Mouse (Mus musculus): Measurements from ENCODE around the gene Fbxw5. TPM values are rescaled to one million over a fixed set of nuclear protein-coding genes. Genes with fewer than 3 reads are reported as not detected.

The Fbxw5 gene
- polyA plus RNA-seq (2012; rRNA removed), result 4.5 and 8.5 TPM in 2 replicates

DNA sequence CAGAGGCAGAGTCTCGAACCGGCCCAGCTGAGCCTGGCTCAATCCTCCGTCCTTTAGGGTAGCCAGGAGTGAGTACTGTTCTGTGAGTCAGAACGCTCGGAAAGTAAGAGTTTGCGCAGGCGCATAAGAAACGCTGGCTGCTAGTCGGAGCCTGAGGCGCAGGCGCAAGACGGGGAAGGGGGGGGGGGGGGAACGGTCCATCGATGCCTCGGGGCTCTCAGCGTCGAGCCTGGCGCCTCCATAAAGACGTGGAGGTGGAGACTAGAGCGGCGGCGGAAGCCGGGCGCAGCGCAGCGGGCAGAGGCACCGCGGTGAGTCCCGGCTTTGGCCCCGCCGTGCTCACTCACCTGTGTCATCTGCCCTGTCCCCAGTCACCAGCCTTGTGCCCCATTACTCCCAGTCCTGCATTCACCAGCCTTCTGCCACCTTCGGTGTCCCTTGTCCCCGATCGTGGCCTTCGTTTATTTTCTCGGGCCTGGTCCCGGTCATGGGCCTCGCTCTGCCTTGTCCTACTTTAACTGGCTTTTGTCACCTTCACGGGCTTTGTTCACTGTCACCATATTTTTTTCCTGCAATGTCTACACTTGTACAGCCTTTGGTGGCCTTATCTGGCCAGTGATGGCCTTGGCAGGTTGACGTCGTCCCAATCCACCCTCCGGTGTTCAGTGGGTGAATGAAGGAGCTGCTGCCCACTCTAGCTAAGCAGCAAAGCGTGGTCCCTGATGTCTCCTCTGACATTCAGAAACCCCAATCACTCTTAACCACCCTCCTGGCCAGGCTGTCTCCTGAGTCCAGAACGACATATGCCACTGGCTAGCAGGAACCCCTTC lies at the start of gene Fbxw5:
TSS of gene Fbxw5 (plus strand) at position 175 of the 830 bp plus-strand sequence.

DNA sequence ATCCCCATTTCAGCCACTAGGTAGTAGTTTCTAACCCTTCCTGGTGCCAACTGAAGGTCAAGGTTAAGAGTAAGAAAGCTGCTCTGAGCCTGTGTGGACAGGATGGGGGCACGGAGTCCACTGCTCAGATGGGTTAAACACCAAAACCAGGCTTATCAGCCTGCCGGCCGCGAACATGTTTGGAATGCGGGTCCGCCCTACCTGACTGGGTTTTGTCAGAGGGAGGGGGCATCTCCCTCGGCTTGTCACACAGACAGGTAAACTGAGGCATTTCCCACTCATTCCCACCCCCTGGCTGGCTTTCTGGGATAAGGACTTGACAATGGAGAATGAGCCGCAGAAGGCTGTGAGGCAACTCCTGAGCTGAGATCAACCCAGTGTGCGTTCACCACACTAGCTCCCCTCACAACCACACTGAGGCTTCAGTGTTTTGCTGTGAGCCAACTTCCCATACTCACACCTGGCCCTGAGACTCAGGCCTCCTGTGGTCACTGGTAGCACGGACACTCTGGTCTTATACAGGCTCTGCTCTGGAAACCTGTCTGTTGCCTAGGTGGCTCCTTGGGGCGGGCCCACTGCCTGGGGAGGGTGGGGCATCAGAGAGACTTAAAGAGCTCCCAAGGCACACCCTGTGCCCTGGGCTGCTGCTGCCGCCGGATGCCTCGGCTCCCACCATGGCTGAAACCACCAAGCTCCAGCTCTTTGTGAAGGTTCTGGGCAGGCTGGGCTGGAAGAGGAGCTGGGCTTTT lies 44.2 kb upstream of the Fbxw5 start, which contains the start of gene Clic3:
TSS of gene Clic3 (plus strand) at position 634 of the 749 bp plus-strand sequence.

DNA sequence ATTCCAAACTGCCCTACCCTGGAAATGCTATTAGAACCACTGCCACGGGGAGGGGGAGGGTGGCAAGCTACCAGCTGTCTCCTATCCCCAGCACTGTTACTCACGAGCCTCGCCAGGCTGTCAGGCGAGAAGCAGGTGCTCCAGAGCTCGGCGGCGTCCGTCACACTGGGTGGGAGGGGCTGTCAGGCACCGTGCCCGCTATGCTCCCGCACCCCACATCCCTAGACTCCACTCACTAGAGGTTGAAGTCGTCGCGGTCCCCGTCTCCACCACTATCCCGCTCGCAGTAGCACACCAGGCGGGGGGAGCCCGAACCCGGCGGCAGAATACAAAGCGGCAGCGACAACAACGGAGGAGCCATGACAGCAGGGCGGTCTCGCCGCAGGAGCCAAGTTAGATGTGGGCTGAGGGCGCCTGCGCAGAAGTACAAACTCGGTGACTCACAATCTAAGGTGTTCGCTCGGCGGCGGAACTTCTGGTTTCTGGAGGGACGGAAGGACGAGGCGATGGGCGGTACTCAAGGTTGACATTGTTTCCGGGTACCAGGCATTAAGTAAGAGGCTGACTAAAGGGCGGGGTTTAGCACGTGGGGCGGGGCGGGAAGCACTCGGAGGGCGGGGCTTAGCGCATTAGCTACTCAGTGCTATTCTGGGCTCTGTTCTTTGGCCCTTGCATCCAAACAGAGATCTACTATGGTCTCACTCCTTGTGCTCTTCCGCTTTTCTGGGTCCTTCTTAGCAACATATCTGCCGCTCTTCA lies 39.8 kb upstream of the Fbxw5 start, which contains the start of gene Paxx:
TSS of gene Paxx (minus strand) at position 544 of the 759 bp plus-strand sequence.

DNA sequence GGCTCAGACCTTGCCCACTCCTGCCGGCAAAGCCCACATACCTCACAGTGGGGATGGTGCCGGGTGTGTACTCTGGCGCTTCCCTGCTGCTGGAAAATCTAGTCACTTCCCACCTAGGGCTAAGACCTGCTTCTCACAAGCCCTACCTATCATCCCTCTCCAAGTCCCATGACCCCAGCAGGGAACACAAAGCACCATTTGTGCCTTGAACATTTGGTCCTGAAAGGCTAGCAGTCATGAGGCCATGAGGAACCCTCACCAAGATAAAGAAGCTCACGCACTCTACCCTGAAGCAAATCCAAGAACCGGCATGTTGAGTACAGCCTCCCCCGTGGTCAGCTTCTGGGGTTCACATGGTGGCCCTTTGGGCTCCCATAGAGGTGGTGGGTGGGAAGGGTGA lies 30.6 kb upstream of the Fbxw5 start, which contains the start of gene Ptgds:
TSS of gene Ptgds (minus strand) at position 78 of the 400 bp plus-strand sequence.

DNA sequence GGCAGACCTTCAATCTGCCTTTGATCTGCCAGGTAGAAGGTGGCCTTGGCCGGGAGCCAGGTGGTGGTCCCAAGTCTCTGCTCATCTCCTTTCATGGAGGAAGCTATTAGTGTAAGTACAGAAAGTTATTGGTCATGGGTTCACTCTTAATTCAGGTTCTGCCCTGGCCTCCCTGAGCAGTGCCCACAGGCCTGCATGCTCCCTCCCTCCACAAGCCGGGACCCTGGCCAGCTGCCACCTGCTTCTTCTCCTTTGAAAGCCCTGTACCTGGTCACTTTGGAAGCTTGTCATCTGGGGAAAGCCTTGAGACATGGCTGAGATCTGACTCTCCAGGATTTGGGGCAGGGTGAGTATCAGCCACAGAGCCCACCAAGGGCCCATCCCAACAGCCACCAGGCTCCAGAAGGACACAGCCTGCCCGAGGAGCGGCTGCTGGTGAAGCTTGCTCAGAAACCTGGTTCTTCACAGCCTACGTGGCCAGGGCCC lies 7.0 kb upstream of the Fbxw5 start, which contains the start of gene Lcn12:
TSS of gene Lcn12 (minus strand) at position 436 of the 486 bp plus-strand sequence.

DNA sequence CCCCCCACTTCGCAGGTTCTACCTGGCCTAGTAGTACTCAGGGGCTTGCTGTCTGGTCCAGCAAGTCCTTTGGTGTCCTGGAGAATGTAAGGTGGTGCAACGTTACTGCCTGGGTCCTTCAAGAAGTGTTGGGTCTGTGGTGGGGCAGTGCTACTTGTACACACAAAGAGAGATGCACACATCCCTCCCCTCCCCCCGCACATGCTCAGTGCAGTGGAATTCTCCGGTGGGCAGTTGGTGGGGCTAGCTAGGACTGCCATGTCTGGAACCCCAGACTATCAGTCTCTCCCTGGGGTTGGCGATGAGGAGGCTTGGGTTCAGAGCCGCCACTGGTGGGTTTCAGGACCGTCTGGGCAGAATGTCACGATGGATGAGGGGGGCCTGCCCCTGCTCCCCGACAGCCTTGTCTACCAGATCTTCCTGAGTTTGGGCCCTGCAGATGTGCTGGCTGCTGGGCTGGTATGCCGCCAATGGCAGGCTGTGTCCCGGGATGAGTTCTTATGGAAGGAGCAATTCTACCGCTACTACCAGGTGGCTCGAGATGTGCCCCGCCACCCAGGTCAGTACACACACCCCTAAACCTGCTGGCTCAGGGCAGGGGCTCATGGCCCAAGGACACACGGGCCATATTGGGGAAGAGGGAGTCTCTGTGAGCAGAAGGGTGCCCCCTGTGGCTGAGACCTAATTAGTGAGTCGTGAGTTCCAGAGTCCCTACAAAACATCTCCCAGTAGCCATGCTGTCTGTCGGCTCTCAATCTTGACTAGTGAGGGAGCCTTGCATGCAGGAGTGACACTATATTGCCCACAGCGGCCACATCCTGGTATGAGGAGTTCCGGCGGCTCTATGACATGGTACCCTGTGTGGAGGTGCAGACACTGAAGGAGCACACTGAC lies 1.3 kb downstream of the Fbxw5 start, which contains the start of gene C8g:
TSS of gene C8g (minus strand) at position 127 of the 894 bp plus-strand sequence.

DNA sequence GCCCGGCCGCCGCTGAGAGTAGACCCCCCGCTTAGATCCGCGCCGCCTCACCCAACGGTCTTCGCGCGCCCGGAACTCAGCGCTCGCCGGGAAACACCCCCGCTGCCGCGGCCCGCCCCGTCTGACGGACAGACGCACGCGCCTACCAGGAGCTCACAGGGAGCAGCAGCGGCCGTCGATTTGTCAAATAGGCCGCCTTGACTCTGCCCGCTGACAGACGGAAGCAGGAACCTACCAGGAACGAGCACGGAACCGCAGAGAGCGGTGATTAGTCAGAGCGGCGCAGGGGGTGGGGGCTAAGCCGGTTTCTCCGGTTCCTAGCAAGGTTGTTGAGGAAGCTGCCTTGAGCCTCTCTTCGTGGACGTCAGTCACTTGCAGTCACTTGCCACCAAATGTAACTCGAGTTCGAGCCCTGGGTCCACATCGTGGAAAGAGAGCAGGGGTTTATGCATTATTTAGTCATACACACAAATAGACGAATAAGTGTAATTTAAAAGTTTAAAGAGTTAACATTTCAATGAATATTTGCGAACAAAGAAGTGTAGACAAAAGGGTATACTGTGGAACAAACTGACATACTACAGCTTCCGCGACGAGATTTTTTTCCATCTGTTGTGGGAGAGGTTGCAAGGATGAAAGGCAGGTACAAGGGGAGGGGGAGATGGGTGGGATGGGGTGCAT lies 46.4 kb downstream of the Fbxw5 start, which contains the start of gene Traf2:
TSS of gene Traf2 (minus strand) at position 130 of the 681 bp plus-strand sequence.

Other genes with a start within 250 kb of the Fbxw5 start
- gene Tmem203, start 245.3 kb upstream of the Fbxw5 start, polyA plus RNA-seq (2012; rRNA removed), result 6.5 and 7.9 TPM in 2 replicates
- 2.0 and 3.1 TPM in 2 replicates for gene Tprn, start 238.1 kb upstream of the Fbxw5 start, polyA plus RNA-seq (2012; rRNA removed)
- 70.9 and 83.9 TPM in 2 replicates for gene Ssna1, start 228.3 kb upstream of the Fbxw5 start, polyA plus RNA-seq (2012; rRNA removed)
- gene Anapc2, start 228.3 kb upstream of the Fbxw5 start, polyA plus RNA-seq (2012; rRNA removed), result 21.4 and 24.9 TPM in 2 replicates
- gene Tmem210, start 212.6 kb upstream of the Fbxw5 start, polyA plus RNA-seq (2012; rRNA removed), result not detected in 2 replicates
- gene Lrrc26, start 210.8 kb upstream of the Fbxw5 start, polyA plus RNA-seq (2012; rRNA removed), result 0.02 TPM in 1 of 2 replicates, not detected in the other
- 0.02 and 0.03 TPM in 2 replicates for gene Grin1, start 181.6 kb upstream of the Fbxw5 start, polyA plus RNA-seq (2012; rRNA removed)
- gene Man1b1, start 168.4 kb upstream of the Fbxw5 start, polyA plus RNA-seq (2012; rRNA removed), result 5.0 and 8.0 TPM in 2 replicates
- 9.5 and 11.0 TPM in 2 replicates for gene Dpp7, start 144.4 kb upstream of the Fbxw5 start, polyA plus RNA-seq (2012; rRNA removed)
- gene Uap1l1, start 135.1 kb upstream of the Fbxw5 start, polyA plus RNA-seq (2012; rRNA removed), result 3.3 and 4.3 TPM in 2 replicates
- gene Sapcd2, start 128.4 kb upstream of the Fbxw5 start, polyA plus RNA-seq (2012; rRNA removed), result 18.3 and 19.0 TPM in 2 replicates
- 0.18 and 0.22 TPM in 2 replicates for gene Entpd2, start 104.9 kb upstream of the Fbxw5 start, polyA plus RNA-seq (2012; rRNA removed)
- gene Npdc1, start 101.4 kb upstream of the Fbxw5 start, polyA plus RNA-seq (2012; rRNA removed), result 3.2 and 3.7 TPM in 2 replicates
- gene Fut7, start 77.5 kb upstream of the Fbxw5 start, polyA plus RNA-seq (2012; rRNA removed), result 0.37 and 0.68 TPM in 2 replicates
- 1.9 and 2.4 TPM in 2 replicates for gene Abca2, start 72.0 kb upstream of the Fbxw5 start, polyA plus RNA-seq (2012; rRNA removed)
- gene Clic3, start 43.9 kb upstream of the Fbxw5 start, polyA plus RNA-seq (2012; rRNA removed), result 0.14 and 0.23 TPM in 2 replicates
- 7.5 and 7.9 TPM in 2 replicates for gene Paxx, start 39.7 kb upstream of the Fbxw5 start, polyA plus RNA-seq (2012; rRNA removed)
- gene Ptgds, start 30.7 kb upstream of the Fbxw5 start, polyA plus RNA-seq (2012; rRNA removed), result 0.21 TPM in 2 replicates
- gene Lcn12, start 6.8 kb upstream of the Fbxw5 start, polyA plus RNA-seq (2012; rRNA removed), result not detected in 2 replicates
- 19.1 and 24.6 TPM in 2 replicates for gene C8g, start 969 bp downstream of the Fbxw5 start, polyA plus RNA-seq (2012; rRNA removed)
- 5.3 and 6.8 TPM in 2 replicates for gene Traf2, start 46.2 kb downstream of the Fbxw5 start, polyA plus RNA-seq (2012; rRNA removed)
- 107 and 113 TPM in 2 replicates for gene Edf1, start 57.1 kb downstream of the Fbxw5 start, polyA plus RNA-seq (2012; rRNA removed)
- gene Mamdc4, start 74.1 kb downstream of the Fbxw5 start, polyA plus RNA-seq (2012; rRNA removed), result 6.2 and 6.3 TPM in 2 replicates
- gene Phpt1, start 74.5 kb downstream of the Fbxw5 start, polyA plus RNA-seq (2012; rRNA removed), result 32.3 and 33.8 TPM in 2 replicates
- 0.02 and 0.06 TPM in 2 replicates for gene Ajm1, start 81.0 kb downstream of the Fbxw5 start, polyA plus RNA-seq (2012; rRNA removed)
- gene Rabl6, start 107.8 kb downstream of the Fbxw5 start, polyA plus RNA-seq (2012; rRNA removed), result 20.4 and 22.4 TPM in 2 replicates
- not detected in 2 replicates for gene Ccdc183, start 116.9 kb downstream of the Fbxw5 start, polyA plus RNA-seq (2012; rRNA removed)
- 9.5 and 10.0 TPM in 2 replicates for gene Tmem141, start 121.3 kb downstream of the Fbxw5 start, polyA plus RNA-seq (2012; rRNA removed)
- 21.6 and 24.9 TPM in 2 replicates for gene Fcna, start 127.3 kb downstream of the Fbxw5 start, polyA plus RNA-seq (2012; rRNA removed)
- not detected in 2 replicates for gene Lcn8, start 152.4 kb downstream of the Fbxw5 start, polyA plus RNA-seq (2012; rRNA removed)
- not detected in 2 replicates for gene Lcn5, start 157.2 kb downstream of the Fbxw5 start, polyA plus RNA-seq (2012; rRNA removed)
- not detected in 2 replicates for gene Lcn6, start 176.0 kb downstream of the Fbxw5 start, polyA plus RNA-seq (2012; rRNA removed)
- gene Lcn10, start 182.0 kb downstream of the Fbxw5 start, polyA plus RNA-seq (2012; rRNA removed), result not detected in 2 replicates
- gene Obp2a, start 199.3 kb downstream of the Fbxw5 start, polyA plus RNA-seq (2012; rRNA removed), result not detected in 2 replicates
- gene Bmyc, start 206.0 kb downstream of the Fbxw5 start, polyA plus RNA-seq (2012; rRNA removed), result 4.2 TPM in 2 replicates
- not detected in 2 replicates for gene Obp2b, start 236.3 kb downstream of the Fbxw5 start, polyA plus RNA-seq (2012; rRNA removed)